Mouse (Mus musculus) kidney, postnatal 10 days (tissue): ENCODE results near the gene Cxcl9.
"Not testable (repeated sequence)": the region's sequence is repeated elsewhere in the genome, so short reads cannot be mapped to it uniquely, and the experiment has no call there.

Experiments used
- DNase-seq: peaks from one replicate; pipeline ENCODE4 v3.0.0; 2021; ENCODE audit warnings: mixed read lengths

The Cxcl9 gene

GRCm38 (mm10) chr5:92327929-92328328 is at the start of gene Cxcl9:
TSS of gene Cxcl9 (minus strand) at chr5:92328079.
- DNase-seq = no peak

- DNase-seq = no peak
Measured at GRCm38 (mm10) chr5:92376795-92377405, 49.0 kb upstream of the Cxcl9 start.

- peak; percentile 61 for DNase-seq
Measured at GRCm38 (mm10) chr5:92375368-92375767, 47.5 kb upstream of the Cxcl9 start.

- peak; percentile 75 for DNase-seq
Measured at GRCm38 (mm10) chr5:92374721-92375142, 46.9 kb upstream of the Cxcl9 start.

GRCm38 (mm10) chr5:92372605-92373004 is 44.7 kb upstream of the Cxcl9 start:
- DNase-seq = no peak

GRCm38 (mm10) chr5:92371361-92371976 is 43.6 kb upstream of the Cxcl9 start:
- DNase-seq = no peak

- no peak for DNase-seq
Measured at GRCm38 (mm10) chr5:92370891-92371290, 43.0 kb upstream of the Cxcl9 start.

GRCm38 (mm10) chr5:92370392-92370791 is 42.5 kb upstream of the Cxcl9 start:
- DNase-seq = no peak

- peak; percentile 75 for DNase-seq
Measured at GRCm38 (mm10) chr5:92369151-92369994, 41.5 kb upstream of the Cxcl9 start.

GRCm38 (mm10) chr5:92368392-92368791 is 40.5 kb upstream of the Cxcl9 start:
- DNase-seq = no peak

GRCm38 (mm10) chr5:92366565-92366964 is 38.7 kb upstream of the Cxcl9 start:
- no peak for DNase-seq

- DNase-seq = no peak
Measured at GRCm38 (mm10) chr5:92365146-92365705, 37.3 kb upstream of the Cxcl9 start.

- DNase-seq = no peak
Measured at GRCm38 (mm10) chr5:92364011-92364410, 36.1 kb upstream of the Cxcl9 start.

GRCm38 (mm10) chr5:92363179-92363578 is 35.3 kb upstream of the Cxcl9 start:
- DNase-seq = no peak

GRCm38 (mm10) chr5:92358767-92359455 is 31.0 kb upstream of the Cxcl9 start:
- no peak for DNase-seq

GRCm38 (mm10) chr5:92358033-92358432 is 30.2 kb upstream of the Cxcl9 start:
- peak; percentile 64 for DNase-seq

GRCm38 (mm10) chr5:92353517-92353916 is 25.6 kb upstream of the Cxcl9 start:
- peak; percentile 62 for DNase-seq

- not testable (repeated sequence) for DNase-seq
Measured at GRCm38 (mm10) chr5:92352716-92353115, 24.8 kb upstream of the Cxcl9 start.

GRCm38 (mm10) chr5:92349731-92350130 is 21.9 kb upstream of the Cxcl9 start:
- no peak for DNase-seq

- peak; percentile 72 for DNase-seq
Measured at GRCm38 (mm10) chr5:92348794-92349413, 21.0 kb upstream of the Cxcl9 start, which contains the start of gene Cxcl10. TSS of gene Cxcl10 (minus strand) at chr5:92348889.

GRCm38 (mm10) chr5:92345006-92345405 is 17.1 kb upstream of the Cxcl9 start:
- no peak for DNase-seq

GRCm38 (mm10) chr5:92340606-92341005 is 12.7 kb upstream of the Cxcl9 start:
- DNase-seq = no peak
